Mouse (Mus musculus) mature B cell (primary cell): ENCODE measurements around the gene Arhgap17.

Experiments used
- in situ Hi-C: fragments of 300-500 bp; cut with MboI; formaldehyde crosslinking; loops from 2 replicates; pipeline ENCODE4 v1.14.3; 2019

The Arhgap17 gene

DNA sequence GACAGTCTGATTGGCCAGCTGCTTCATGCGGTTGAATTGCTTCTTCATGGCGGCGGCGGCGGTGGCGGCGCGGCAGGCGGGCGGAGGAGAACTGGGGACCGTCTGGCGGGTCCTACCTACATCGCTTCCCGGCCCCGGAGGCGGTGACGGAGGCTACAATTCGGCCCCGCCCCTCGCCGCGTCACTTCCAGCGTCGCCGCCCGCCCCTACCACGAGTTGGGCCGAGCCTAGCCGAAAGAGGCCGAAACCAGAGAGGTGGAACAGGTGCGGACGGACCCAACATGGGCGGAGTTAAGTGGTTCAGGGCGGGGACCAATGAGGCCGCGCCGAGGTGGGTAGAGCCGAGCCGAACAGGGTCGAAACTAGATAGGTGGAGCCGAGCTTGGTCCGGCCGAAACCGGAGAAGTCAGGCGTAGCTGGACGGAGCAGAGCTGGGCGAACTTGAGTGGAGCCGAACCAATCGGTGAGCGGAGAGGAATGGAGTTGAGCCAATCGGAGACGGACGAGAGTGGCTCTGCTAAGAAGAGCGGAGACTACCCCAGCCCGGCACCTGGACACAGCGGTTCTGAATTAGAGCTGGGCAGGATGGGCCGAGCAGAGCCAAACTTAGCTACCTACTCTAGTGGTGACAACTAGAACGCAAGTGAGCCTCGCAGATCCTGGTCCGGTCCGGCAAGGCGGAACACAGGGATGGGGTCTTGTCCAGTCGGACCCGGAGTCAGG lies at the start of gene Arhgap17, which contains the start of gene Lcmt1:
Gene Arhgap17, minus strand, starts transcription at position 157 of the 723 bp plus-strand sequence.
Gene Lcmt1, plus strand, starts transcription at position 26 of the 723 bp plus-strand sequence.
- in situ Hi-C loops: loop anchor here (5.0 kb wide), 1 partner anchor 38 kb away; no protein-coding TSS in a partner anchor

DNA sequence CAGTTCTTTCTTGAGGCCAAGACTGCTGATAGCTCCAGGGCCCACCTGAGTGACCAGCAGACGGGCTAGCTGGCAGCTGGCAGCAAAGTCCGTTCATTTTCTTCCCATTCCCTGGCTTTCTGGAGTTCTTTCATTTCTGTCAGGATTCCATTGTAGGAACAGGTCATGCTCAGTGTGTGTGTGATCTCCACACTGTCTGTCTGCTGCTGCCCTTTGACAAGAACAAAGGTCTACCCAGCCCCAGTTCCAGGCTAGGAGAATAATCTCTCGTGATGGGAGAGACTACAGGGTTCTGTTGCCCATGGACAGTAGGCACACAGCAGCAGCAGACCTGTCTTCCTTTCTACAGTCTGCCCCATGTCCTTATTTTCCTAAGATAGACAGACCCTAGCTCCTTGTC lies 47.9 kb upstream of the Arhgap17 start:
- in situ Hi-C loops: no loop called here

DNA sequence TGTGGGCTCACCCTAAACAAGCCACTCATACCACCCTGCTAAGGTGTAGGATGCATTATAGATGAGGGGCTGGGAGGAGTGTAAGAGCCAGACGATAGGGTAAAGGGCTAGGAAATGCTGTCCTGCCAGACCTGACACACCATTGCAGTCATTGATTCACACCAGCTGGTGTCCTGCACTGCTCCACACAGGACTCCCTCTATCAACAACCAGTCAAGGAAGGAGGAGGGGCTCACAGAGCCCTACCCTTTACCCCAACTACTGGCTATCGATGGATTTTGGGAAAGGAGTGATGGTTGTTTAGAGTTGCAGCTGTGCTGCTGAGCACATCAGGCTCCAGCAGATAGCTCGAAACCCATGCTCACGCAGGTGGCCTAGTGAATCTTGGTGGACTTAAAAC lies 47.1 kb upstream of the Arhgap17 start:
- in situ Hi-C loops: no loop called here

DNA sequence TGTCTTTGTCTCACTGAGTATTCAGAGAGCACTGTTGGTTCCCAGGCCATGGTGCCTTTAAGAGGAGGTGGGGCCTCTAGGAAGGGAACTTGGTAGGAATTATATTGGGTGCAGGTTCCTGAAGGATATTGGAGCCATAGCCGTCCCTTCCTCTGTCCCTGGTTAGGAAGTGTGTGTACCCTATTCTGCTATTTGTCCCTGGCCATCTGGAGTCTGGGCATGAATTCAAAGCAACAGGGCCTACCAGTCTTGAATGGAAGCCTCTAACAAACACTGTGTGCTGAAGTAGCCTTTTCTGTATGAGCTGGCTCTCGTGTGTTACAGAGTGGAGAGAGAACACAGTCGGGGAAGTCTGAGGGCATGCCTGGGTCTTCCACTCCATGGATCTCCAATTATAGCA lies 42.4 kb upstream of the Arhgap17 start:
- in situ Hi-C loops: no loop called here

DNA sequence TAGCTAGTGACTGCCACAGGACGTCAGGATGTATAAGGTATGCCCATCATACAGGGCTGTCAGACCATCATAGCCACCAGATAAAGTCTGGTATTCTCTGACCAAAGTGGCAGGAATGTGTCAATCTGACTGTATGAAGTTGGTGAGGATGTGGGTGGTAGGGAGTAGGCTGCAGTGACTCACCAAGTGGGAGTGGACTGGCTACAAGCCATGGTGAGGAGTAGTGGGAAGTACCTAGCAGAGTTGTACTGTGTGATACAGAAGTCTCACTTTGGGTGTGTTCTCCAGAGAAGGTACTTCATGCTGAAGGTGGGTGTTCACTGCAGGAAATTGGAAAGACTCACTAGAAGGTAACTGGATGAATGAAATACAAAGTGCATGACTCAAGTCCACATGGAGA lies 41.4 kb upstream of the Arhgap17 start:
- in situ Hi-C loops: no loop called here

DNA sequence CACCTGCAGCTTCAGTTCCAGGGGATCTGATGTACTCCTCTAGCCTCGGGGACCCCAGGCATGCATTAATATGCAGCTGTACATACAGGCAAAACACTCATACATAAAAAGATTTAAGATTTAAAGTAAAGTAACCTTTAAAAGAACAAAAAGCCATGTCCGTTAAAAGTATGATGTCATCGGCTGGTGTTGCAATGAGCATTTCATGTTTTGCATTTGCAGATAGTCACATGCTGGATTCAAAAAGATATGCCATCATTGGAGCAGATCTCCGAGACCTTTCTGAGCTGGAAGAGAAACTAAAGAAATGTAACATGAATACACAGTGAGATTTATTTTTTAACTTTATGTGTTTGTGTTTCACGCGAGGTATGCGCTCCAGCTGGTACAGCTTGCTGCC lies 40.8 kb upstream of the Arhgap17 start:
- in situ Hi-C loops: no loop called here

DNA sequence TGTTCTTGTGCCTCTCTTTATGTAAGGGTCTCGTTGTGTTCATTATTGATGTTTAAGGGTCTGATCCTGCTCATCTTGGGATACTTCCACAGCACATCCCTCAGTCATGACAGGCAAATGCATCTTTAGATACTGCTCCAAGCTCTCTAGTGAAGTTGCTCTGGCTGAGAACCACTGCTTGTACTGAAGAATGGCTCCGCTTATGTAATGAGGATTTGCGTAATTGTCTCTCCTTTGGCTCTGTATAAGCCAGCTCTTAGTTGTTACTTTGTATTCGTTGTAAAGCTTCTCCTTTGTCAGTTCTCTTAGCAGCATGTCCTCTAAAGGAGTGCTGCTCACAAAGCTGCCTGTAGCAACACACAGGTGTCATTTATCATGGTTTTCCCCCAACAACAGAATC lies 37.3 kb upstream of the Arhgap17 start:
- in situ Hi-C loops: no loop called here

DNA sequence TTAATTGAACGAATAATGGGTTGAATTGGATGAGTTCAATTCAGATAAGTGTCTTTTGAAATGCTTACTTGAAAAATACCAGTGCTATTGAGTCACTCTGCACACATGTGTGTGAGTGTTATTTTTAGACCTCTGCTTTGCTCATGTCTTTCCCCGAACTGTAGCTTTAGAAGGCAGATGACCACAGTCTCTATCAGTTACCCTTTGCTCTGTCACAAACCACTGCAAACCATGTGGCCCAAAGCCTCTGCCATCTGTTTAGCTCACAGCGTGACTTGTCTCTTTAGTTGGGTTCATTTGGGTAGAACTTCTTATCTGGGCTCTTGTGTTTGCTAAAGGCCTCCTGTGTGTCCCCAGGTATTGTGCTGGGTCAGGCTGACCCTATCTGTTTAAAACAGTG lies 35.9 kb upstream of the Arhgap17 start:
- in situ Hi-C loops: no loop called here

DNA sequence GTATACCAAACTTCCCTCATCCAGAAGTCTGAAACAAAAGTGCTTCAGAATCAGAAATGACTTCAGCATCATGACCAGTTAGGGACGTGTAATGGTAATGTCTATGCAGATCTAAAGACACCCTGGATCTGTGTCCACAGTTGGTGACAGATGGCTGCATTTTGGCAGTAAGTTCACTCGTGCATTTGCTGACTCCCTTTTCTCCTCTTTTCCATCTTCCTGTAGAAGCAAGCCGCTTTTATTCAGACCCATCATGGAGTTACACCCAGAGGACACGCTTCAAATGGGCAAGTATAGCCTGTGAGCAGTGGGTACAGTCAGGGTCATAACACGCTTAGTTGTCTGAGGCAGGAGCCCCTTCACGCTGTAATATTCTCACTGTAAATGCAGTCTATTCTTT lies 34.5 kb upstream of the Arhgap17 start:
- in situ Hi-C loops: no loop called here

DNA sequence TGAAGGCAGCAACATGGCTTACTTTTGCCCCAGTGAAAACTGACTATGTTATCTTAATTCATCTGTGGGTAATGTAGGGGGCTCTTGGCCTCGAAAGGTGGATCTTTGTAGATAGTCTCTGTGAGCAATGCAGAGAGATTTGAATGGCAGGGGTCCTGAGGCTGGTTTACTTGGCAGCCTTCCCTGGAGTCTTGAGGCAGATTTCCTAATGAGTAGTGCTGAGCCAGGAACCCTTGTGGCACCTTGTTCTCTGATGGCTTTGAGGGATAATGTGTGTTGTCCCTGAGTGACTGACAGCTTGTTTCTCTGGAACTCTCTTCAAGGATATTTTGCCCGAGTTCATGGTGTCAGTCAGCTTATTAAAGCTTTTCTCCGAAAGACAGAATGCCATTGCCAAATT lies 31.4 kb upstream of the Arhgap17 start:
- in situ Hi-C loops: no loop called here

DNA sequence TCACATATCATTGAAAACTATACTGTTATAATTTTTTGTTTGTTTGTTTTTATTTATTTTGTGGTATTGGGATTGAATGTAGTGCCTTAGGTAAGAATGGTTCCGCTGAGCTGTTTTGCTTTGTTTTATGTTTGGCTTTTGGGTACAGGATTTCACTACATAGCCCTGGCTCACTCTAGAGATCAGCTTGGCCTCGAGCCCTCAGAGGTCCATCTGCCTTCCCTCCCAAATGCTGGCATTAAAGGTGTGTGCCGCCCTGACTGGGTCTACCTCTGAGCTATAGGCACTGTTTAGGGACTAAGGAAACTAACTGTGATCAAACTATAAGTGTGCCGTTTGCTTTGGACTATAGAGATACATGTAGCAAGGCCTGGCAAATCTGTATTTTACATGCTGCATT lies 29.6 kb upstream of the Arhgap17 start:
- in situ Hi-C loops: no loop called here

DNA sequence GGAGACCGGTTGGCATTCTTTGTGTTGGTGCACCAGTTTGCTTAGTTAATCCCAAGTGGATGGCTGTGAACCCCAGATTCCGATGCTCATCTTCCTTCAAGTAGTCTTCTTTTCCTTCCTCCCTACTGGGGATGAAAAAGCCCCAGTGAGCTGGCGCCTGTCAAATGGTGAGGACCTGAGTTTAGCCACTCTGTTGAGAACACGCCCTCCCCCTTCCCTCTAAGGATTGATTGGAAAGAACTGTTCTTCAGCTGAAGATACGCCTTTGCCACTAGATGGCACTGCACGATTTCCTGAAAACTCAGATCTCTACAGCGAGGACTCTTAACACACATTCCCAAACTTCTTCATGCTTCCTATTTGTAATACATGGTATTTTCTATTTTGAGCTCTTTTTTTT lies 29.1 kb upstream of the Arhgap17 start:
- in situ Hi-C loops: no loop called here

DNA sequence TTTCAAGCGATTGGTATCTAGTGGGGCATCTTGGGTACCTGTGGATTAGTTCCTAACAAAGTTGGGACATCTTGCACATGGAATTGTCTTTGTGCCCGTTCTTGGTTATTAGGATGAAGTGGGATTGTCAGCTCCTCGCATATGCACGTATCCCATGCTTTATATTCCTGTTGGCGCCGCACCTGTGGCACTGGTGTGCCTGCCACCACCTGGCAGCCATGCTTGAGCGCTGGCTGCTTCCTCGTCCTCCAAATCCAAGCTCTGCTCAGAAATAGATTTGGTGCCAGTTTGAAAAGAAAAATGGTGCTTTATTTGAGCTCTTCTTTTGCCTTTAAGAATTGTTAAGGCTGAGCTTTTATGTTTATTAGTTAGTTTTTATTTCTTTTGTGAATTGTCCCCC lies 28.2 kb upstream of the Arhgap17 start:
- in situ Hi-C loops: no loop called here

DNA sequence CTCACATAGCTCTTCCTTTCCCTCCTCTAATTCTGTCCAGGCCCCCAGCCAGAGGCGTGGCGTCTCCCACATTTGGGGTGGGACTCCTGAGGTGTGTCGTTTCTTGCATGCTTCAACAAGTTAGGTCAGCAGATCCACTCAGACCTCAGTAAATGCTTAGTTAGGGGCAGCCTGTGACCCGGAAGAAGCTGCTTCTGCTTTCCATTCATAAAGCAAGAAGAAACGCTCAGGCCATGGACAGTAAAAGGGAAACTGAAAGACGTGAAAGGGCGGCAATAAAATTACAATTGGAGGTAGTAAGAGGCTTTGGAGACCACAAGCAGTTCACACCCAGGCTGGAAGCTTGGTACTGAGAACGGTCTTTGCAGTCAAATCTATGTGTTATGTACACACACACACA lies 27.7 kb upstream of the Arhgap17 start:
- in situ Hi-C loops: no loop called here

DNA sequence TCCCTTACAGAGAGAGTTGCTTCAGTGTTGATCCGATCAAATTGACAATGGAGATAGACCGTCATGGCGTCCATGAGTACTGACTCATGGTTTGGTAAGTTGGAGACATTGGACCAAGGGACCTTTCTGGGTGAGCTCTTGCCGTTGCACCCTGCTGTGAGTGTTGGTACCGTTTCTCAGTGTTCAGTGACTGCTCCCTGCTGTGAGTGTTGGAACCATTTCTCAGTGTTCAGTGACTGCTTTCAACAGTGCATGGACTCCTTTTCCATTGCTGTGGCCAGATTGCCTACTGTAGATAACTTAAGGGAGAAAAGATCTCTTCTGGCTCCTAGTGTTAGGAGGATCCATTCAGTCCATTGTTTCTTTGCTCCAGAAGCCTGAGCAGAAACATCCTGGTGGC lies 27.2 kb upstream of the Arhgap17 start:
- in situ Hi-C loops: no loop called here

DNA sequence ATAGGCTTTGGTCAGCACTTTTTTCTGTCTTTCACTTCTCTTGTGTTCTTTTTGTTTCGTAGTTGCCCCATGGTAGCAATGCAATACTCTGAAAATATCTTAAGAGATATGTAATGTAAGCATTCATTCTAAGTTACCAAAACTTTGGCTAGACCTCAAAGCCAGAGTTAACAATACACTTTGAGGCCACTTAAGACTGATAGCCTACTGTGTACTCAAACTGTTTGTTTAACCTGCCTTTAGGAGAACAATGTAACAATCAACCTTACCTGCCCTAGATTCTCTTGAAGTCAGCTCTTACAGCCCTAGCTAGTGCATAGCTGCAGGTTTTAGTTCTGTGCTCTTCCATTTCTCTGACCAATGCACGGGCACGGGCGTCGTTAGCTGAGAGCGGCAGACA lies 24.6 kb upstream of the Arhgap17 start:
- in situ Hi-C loops: no loop called here

DNA sequence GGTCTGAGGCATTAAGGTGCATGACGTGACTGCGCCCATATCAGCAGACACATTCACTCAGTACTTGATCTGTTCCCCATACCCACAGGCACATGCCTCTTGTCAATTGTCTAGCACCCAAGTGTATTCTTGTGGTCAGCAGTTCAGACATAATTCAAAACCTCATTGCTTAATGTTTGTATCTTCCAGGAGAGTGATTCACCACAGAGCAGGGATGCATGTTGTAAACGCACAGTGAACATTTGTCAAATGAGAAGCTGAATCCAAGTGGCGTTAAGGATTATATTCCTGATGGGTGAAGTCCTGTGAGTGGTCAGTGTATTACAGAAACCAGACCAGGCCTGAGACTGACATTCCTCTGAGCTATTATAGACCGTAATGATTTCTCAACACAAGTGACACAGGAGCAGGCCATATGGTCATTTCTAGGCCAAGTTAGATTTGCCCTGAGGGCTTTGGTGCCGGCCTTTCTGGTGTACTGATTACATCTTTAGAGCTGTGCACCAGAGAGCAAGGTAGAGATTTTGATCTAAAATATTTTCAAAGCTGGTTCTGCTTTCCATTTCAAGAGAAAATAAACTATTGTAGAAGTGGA lies 20.1 kb upstream of the Arhgap17 start:
- in situ Hi-C loops: no loop called here

DNA sequence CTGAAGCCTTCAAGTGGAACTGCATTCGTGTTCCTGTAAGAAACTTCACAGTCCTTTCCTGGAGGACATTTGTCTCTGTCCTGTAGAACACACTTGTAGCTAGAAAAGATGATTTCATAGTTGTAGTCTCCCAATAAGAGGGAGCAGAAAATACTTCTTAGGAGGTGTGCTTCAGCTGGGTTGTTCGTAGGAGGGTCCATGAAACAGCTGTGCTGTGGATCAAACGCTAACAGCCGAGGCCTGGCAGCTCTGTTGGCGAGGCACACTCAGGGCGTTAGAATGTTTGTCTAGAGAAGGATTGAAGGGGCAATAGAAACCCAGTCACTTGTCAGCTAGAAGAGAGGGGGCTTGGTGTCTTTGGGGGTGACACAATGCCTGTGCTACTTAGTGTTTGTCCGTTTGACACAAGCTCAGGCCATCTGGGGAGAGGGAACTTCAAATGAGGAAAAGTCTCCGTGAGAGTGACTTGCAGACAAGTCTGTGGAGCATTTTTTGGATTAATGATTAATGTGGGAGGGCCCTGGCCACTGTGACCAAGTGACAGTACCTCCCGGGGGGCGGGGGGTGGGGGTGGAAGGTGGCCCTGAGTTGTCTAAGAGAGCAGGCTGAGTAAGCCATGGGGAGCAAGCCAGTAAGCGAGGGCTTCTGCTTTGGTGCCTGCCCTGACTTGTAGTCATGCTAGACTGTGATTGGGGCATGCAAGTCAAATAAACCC lies 16.1 kb upstream of the Arhgap17 start:
- in situ Hi-C loops: no loop called here

DNA sequence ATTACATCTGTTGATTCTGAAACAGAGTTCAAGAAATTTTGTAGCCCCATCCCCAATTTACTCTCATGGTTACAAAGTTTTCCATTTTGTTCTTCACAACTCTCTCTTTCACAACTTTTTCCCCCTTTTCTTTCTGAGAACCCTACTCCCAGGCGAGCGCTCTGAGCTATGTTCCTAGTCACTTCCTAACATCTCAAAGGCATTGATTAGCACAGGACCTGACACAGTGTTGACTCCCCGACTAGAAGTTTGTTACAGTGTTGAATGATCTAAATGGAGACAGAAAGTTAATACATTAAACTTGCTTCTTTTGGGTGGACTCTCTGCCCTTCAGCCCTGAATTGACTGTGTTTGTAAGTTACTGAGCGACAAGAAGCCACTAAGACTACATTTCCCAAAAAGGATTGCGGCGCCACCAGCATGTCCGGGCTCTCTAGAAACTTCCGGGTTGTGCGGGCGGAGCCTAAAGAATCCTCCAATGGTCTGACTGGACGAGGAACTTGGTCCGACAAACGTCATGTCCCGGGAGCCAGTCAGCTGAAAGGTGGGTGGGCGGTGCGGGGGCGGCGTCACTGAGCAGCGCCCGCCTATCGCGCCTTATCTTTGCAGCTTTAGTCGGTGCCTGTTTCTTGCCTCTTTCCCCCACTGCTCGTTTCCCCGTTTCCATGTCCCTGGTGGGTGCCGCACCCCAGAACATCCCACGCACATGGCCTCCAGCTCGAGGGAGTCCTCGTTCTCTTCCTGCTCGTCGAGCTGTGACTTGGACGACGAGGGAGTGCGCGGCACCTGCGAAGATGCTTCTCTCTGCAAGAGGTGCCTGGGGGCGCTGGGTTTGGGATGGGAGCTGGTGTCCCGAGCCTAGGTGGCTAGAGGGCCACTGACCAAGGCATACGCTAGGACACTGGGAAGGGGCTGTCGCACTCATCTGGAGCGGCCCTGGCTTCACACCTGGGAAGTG lies 8.0 kb upstream of the Arhgap17 start:
- in situ Hi-C loops: no loop called here

DNA sequence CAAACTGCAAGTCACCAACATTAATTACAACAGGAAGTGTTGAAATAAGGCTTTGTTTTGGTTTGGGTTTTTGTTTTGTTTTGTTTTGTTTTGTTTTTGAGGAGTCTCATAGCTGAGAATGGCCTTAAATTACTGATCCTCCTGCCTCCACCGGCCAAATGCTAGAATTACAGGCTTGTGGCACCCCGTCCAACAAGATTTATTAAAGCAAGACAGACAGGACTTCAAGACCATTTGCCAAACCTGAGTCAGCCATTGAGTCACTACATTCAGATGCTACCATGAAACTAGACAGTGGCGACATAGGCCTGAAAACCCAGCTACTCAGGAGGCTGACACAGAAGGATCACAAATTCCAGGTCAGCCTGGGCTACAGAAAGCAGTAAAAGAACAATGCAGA lies 1.8 kb upstream of the Arhgap17 start:
- in situ Hi-C loops: no loop called here

DNA sequence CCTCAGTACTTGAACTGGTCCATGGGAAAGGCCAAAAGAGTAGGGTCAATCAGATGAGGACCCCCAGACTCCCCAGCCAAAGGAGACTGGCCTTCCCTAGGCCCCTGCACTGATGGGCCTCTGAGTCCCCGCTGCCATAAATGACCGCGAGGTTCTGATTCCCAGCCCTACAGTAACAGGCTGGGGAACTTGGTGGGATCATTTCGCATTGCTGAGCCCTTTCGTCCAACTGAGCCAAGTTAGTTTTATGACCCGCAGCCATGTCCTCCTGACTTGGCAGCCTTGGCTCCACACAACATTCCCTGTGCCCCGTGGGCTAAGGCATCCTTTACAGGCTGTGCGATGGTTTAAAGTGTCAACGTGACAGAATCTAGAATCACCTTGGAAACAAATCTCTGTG lies 985 bp upstream of the Arhgap17 start:
- in situ Hi-C loops: no loop called here
